Mouse (Mus musculus) ES-E14 (cell line): ENCODE measurements around the gene Gm17581.

ENCODE experiments used
- MAFK ChIP-seq: IDR thresholded peaks from 2 replicates; pipeline ENCODE4 v1.6.1; 2014; ENCODE audit warnings: mild to moderate bottlenecking, low read depth, low read length, inconsistent platforms; ENCODE audit not compliant: insufficient read depth
- ZC3H11A ChIP-seq: IDR thresholded peaks from 2 replicates; pipeline ENCODE4 v1.6.1; 2012; ENCODE audit warnings: low read depth, mild to moderate bottlenecking, inconsistent platforms, low read length, borderline replicate concordance
- ZNF384 ChIP-seq: IDR thresholded peaks from 2 replicates; pipeline ENCODE4 v1.6.1; 2012; ENCODE audit warnings: low read depth, low read length, inconsistent platforms

DNA sequence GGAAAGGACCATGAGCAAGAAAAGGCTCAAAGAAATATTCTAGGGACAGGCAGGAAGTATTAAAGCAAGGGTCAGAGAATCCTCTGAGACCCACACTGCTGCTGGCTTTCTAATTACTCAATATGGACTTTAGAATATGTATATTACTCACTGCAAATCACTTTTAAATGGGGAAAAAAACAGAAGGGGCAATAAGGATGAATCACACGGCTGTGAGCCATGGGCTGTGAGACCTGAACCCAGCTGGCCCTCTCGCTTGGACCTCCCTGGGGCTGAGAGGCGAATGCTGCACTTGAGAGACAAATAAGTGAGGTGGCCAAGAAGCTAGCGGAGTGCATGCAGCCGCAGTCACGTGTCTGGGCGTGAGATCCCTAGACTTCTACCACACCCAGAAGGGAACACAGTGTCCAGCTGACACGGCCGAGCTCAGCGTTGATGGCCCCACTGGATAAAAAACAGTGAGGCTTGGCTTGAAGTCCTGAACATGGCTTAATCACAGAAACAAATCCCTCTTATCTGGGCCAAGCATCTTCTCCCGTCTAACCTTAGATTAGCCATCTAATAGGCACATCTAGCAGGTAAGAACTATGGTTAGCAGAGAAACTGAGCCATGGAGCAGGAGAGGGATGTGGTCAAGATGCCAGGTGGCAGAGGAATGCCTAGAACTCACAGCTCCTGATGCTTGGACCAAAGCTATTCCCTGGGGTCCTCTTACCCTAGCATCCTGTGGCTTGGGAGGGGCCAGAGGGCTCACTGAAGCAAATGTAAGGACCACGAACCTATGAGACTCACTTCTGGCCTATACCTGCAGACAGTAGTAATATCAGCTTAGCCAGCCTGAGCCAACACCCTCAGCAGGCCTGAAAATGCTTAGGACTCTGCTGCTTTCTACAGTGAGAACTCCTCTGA is 18.3 kb downstream of the Gm17581 start:
- TF ChIP-seq ZC3H11A (no peak), MAFK (no peak), ZNF384 (no peak)
